Comparison of ENCODE assay signal across 8 mouse cellular contexts in genomic region chr11:96916885-96917396, GRCm38 (mm10). TPM values are rescaled to one million over a fixed set of nuclear protein-coding genes. Genes with fewer than 3 reads are reported as not detected.
DNase-seq lines count a peak whose midpoint lies in the region; ATAC-seq and TF ChIP-seq lines count a peak whose summit lies in the region.

No protein-coding gene starts in this region.

- peak; percentile 2; the same call in 1 of the 2 replicates for ATAC-seq in kidney, postnatal 0 days (replicated peaks; ENCODE audit: low FRiP score, low read depth)
- ATAC-seq in embryonic facial prominence, embryonic 12.5 days (ENCODE audit: insufficient number of reproducible peaks, insufficient read depth, low FRiP score, low TSS enrichment), result no peak
- ATAC-seq in intestine, embryonic 16.5 days, result peak; percentile 24
- ATAC-seq in CD4-positive, CD25-positive, alpha-beta regulatory T cell, adult 4 months, result no peak

- H3K9ac ChIP-seq in kidney, postnatal 0 days (ENCODE audit: low read depth, low read length), result 0 out of 2 replicates have a peak overlapping the region, but pooled peaks have one; percentile 27
- no peak overlapping the region for H3K9ac ChIP-seq in embryonic facial prominence, embryonic 12.5 days
- H3K9ac ChIP-seq in intestine, embryonic 16.5 days (ENCODE audit: low read depth, low read length), result peak overlapping the region; percentile 36; the same call in 1 of the 2 replicates

- no peak for DNase-seq in kidney, postnatal 0 days (ENCODE audit: low spot score)
- DNase-seq in kidney, postnatal 14 days, result no peak
- DNase-seq in naive thymus-derived CD4-positive, alpha-beta T cell, adult 2 months (ENCODE audit: low read depth), result peak; percentile 36
- no peak for DNase-seq in cerebellum, adult 8-10 months
- no peak for DNase-seq in left cerebral cortex, postnatal 14 days (ENCODE audit: low spot score in 2 of 2)

- WGBS in kidney, postnatal 0 days, result 29% methylated on average over 12 of the region's 13 CpGs
- 35% methylated on average over 13 of the region's 13 CpGs for WGBS in embryonic facial prominence, embryonic 12.5 days
- WGBS in intestine, embryonic 16.5 days, result 30% methylated on average over 13 of the region's 13 CpGs

- H3K4me1 ChIP-seq in kidney, postnatal 0 days (replicated peaks; ENCODE audit: insufficient read depth, low read length), result no peaks in the 10 kb centered on the region; the same call in 1 of the 2 replicates
- H3K4me1 ChIP-seq in embryonic facial prominence, embryonic 12.5 days, result peaks cover 11% of the 10 kb centered on the region
- peaks cover 12% of the 10 kb centered on the region for H3K4me1 ChIP-seq in intestine, embryonic 16.5 days (ENCODE audit: control insufficient read depth, insufficient read depth, low read length)

- H3K9me3 ChIP-seq in kidney, postnatal 0 days (replicated peaks; ENCODE audit: low read length), result no peaks in the 10 kb centered on the region
- H3K9me3 ChIP-seq in embryonic facial prominence, embryonic 12.5 days, result no peaks in the 10 kb centered on the region
- no peaks in the 10 kb centered on the region for H3K9me3 ChIP-seq in intestine, embryonic 16.5 days (ENCODE audit: control insufficient read depth, low read length)

- H3K4me3 ChIP-seq in kidney, postnatal 0 days (replicated peaks; ENCODE audit: low read depth, low read length), result peak overlapping the region; percentile 26
- H3K4me3 ChIP-seq in embryonic facial prominence, embryonic 12.5 days, result peak overlapping the region; percentile 29
- H3K4me3 ChIP-seq in intestine, embryonic 16.5 days (ENCODE audit: low read length), result peak overlapping the region; percentile 37

- no peaks in the 10 kb centered on the region for H3K36me3 ChIP-seq in kidney, postnatal 0 days (ENCODE audit: insufficient read depth, low read length)
- peaks cover 7% of the 10 kb centered on the region; the same call in 1 of the 2 replicates for H3K36me3 ChIP-seq in embryonic facial prominence, embryonic 12.5 days
- H3K36me3 ChIP-seq in intestine, embryonic 16.5 days (ENCODE audit: control insufficient read depth, insufficient read depth, low read length), result peaks cover 3% of the 10 kb centered on the region; the same call in 1 of the 2 replicates

- no peak for TF ChIP-seq CTCF in kidney, postnatal 0 days (IDR thresholded peaks at IDR 0.05; ENCODE audit: low read depth)

- H3K27me3 ChIP-seq in kidney, postnatal 0 days (ENCODE audit: insufficient read depth, low read length), result no peaks in the 10 kb centered on the region
- 0 out of 2 replicates have a peak, but pooled peaks cover 5% of the 10 kb centered on the region for H3K27me3 ChIP-seq in embryonic facial prominence, embryonic 12.5 days
- no peaks in the 10 kb centered on the region for H3K27me3 ChIP-seq in intestine, embryonic 16.5 days (replicated peaks; ENCODE audit: control insufficient read depth, insufficient read depth, low read length)

- intact Hi-C loops in left cerebral cortex, postnatal 14 days (cut with DNase I), result loop anchor here (2.0 to 5.0 kb wide), 3 partner anchors 46 to 105 kb away; no protein-coding TSS in a partner anchor

- H3K27ac ChIP-seq in kidney, postnatal 0 days, result no peak overlapping the region
- no peak overlapping the region for H3K27ac ChIP-seq in embryonic facial prominence, embryonic 12.5 days
- peak overlapping the region; percentile 73 for H3K27ac ChIP-seq in intestine, embryonic 16.5 days (ENCODE audit: low read length)

- H3K4me2 ChIP-seq in kidney, postnatal 0 days (ENCODE audit: low read length), result peak overlapping the region; percentile 65
- peak overlapping the region; percentile 40; the same call in 1 of the 2 replicates for H3K4me2 ChIP-seq in embryonic facial prominence, embryonic 12.5 days (replicated peaks)
- H3K4me2 ChIP-seq in intestine, embryonic 16.5 days (ENCODE audit: low read depth, low read length), result peak overlapping the region; percentile 50

RNA-seq across cellular contexts. Expression of gene Cdk5rap3, which starts 0.6 kb away (rescaled TPM):
- 77.8 and 81.6 TPM in 2 replicates for polyA plus RNA-seq in kidney, postnatal 0 days (2015; fragmentation: Nextera tagmentation; extraction: Ambion mirVana)
- polyA plus RNA-seq in embryonic facial prominence, embryonic 12.5 days (2016; fragmentation: Nextera tagmentation; extraction: Ambion mirVana), result 88.2 and 96.5 TPM in 2 replicates
- 68.1 and 70.1 TPM in 2 replicates for polyA plus RNA-seq in intestine, embryonic 16.5 days (2015; fragmentation: Nextera tagmentation; extraction: Ambion mirVana)
- 100 to 1,000 TPM in 1 of 2 experiments, 10 to 100 TPM in 1; 82.3 to 119 TPM for polyA plus RNA-seq in CD4-positive, CD25-positive, alpha-beta regulatory T cell, adult 4 months (2017; shearing (Covaris generic))
- 10 to 100 TPM; 38.9 to 39.9 TPM for total RNA-seq in left cerebral cortex, postnatal 14 days (2021)

RNA-seq across cellular contexts. Expression of gene Prr15l, which starts 11.0 kb away (rescaled TPM):
- polyA plus RNA-seq in kidney, postnatal 0 days (2015; fragmentation: Nextera tagmentation; extraction: Ambion mirVana), result 76.5 and 88.2 TPM in 2 replicates
- polyA plus RNA-seq in embryonic facial prominence, embryonic 12.5 days (2016; fragmentation: Nextera tagmentation; extraction: Ambion mirVana), result 2.4 and 3.3 TPM in 2 replicates
- 116 and 121 TPM in 2 replicates for polyA plus RNA-seq in intestine, embryonic 16.5 days (2015; fragmentation: Nextera tagmentation; extraction: Ambion mirVana)
- polyA plus RNA-seq in CD4-positive, CD25-positive, alpha-beta regulatory T cell, adult 4 months (2017; shearing (Covaris generic)), result 1 to 10 TPM in 1 of 2 experiments, under 1 TPM in 1; 0.48 to 1.5 TPM
- total RNA-seq in left cerebral cortex, postnatal 14 days (2021), result not detected

RNA-seq across cellular contexts. Expression of gene Pnpo, which starts 26.8 kb away (rescaled TPM):
- 31.7 and 33.2 TPM in 2 replicates for polyA plus RNA-seq in kidney, postnatal 0 days (2015; fragmentation: Nextera tagmentation; extraction: Ambion mirVana)
- polyA plus RNA-seq in embryonic facial prominence, embryonic 12.5 days (2016; fragmentation: Nextera tagmentation; extraction: Ambion mirVana), result 21.5 and 22.2 TPM in 2 replicates
- 125 and 141 TPM in 2 replicates for polyA plus RNA-seq in intestine, embryonic 16.5 days (2015; fragmentation: Nextera tagmentation; extraction: Ambion mirVana)
- polyA plus RNA-seq in CD4-positive, CD25-positive, alpha-beta regulatory T cell, adult 4 months (2017; shearing (Covaris generic)), result 10 to 100 TPM; 28.5 to 48.5 TPM
- 10 to 100 TPM; 38.0 to 40.3 TPM for total RNA-seq in left cerebral cortex, postnatal 14 days (2021)

Comparison
In these comparisons a context has a peak if more than half of its experiments do, and no peak if none do; other contexts are left out.
1. ATAC-seq: peak in kidney, postnatal 0 days (single experiment) and intestine, embryonic 16.5 days (single experiment); none in embryonic facial prominence, embryonic 12.5 days (single experiment) and CD4-positive, CD25-positive, alpha-beta regulatory T cell, adult 4 months (single experiment).
2. RNA of gene Prr15l, which starts 11.0 kb away (polyA plus RNA-seq): 116 to 121 TPM in intestine, embryonic 16.5 days and 76.5 to 88.2 TPM in kidney, postnatal 0 days; 2.4 to 3.3 TPM in embryonic facial prominence, embryonic 12.5 days and 0.48 to 1.5 TPM in CD4-positive, CD25-positive, alpha-beta regulatory T cell, adult 4 months; every median in the first group is over 10 times any median in the second.
3. Peak in every context shown above with its lines, with median percentiles within 50 percentile points of each other: H3K4me2 ChIP-seq and H3K4me3 ChIP-seq.